Mouse (Mus musculus) heart, embryonic 10.5 days (tissue): Measurements from ENCODE around the gene Rack1. TPM values are rescaled to one million over a fixed set of nuclear protein-coding genes. Genes with fewer than 3 reads are reported as not detected.
A peak's percentile ranks its signal among the peaks of the same experiment; 100 is the strongest.

Experiments
- DNase-seq: peaks from one replicate; pipeline ENCODE4 v3.0.0-alpha.2; 2017; ENCODE audit warnings: low spot score
- H3K27ac ChIP-seq: fragments of 300-500 bp; sonication (generic); 2 replicates; pipeline ENCODE4 v1.5.1; 2016; ENCODE audit warnings: mild to moderate bottlenecking
- H3K27me3 ChIP-seq: fragments of 300-500 bp; sonication (generic); 2 replicates; pipeline ENCODE4 v1.6.1; 2016; ENCODE audit warnings: mild to moderate bottlenecking; ENCODE audit not compliant: poor library complexity, insufficient read depth, severe bottlenecking
- H3K36me3 ChIP-seq: fragments of 300-500 bp; sonication (generic); 2 replicates; pipeline ENCODE4 v1.6.1; 2016; ENCODE audit warnings: mild to moderate bottlenecking, moderate library complexity
- H3K4me1 ChIP-seq: fragments of 300-500 bp; sonication (generic); 2 replicates; pipeline ENCODE4 v1.6.1; 2016; ENCODE audit warnings: mild to moderate bottlenecking
- H3K4me3 ChIP-seq: fragments of 300-500 bp; sonication (generic); 2 replicates; pipeline ENCODE4 v1.5.1; 2016; ENCODE audit warnings: mild to moderate bottlenecking, moderate library complexity
- H3K9me3 ChIP-seq: fragments of 300-500 bp; sonication (generic); 2 replicates; pipeline ENCODE4 v1.6.1; 2016; ENCODE audit warnings: mild to moderate bottlenecking, moderate library complexity
- WGBS: fragments of 180-500 bp; shearing (Covaris S2); methylation state at CpG from one replicate; pipeline ENCODE4 v1.1.7; 2016; 5-methylcytosine and 5-hydroxymethylcytosine counted together
- polyA plus RNA-seq: library from polyadenylated mRNA; unstranded; fragments of >200 nt; fragmentation: Nextera tagmentation; extraction: Ambion mirVana; gene quantifications from 2 replicates; pipeline ENCODE4 v1.2.1, GENCODE M21; 2016

The Rack1 gene
- polyA plus RNA-seq, 1 experiment from 2014 or later: 712 TPM

DNA sequence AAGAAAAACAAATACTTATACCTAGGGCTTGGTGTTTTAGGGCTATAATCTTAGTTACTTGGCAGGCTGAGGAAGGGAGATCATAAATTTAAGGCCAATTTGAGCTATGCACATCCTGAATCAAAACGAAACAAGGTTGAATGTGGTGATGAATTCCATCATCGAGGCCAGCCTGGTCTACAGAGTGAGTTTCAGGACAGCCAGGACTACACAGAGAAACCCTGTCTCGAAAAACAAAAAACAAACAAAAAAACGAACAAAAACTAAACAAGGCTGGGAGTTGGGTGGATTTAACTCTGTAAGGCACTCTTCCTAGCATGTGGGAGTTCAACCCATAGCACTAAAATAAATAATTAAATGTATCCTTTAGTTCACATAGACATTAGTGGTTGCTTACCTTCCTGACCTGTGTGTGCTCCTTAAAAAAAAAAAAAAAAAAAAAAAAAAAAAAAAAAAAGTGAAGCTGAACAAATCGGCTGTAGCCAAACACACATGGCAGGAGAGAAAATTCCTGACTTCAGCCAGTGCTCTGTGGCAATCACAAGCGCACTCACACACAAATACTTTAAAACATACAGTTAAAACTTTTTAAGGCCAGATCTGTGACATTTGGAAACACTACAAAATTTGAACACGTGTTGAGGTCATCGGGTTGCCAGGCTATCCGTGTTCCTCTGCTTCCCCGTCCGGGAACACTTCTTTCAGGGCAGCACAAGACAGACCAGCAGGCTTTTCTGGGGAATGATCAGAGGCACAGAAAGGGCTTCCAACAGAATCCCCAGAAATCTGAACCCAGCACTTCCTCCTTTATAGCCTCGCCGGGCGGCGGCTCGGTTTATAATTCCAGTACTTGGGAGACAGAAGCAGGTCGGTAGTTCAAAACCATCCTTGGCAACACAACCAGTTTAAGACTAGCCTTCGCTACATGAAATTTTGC is 880 bp upstream of the Rack1 start:
- H3K27me3 ChIP-seq: no peaks in the 10 kb centered on the region

DNA sequence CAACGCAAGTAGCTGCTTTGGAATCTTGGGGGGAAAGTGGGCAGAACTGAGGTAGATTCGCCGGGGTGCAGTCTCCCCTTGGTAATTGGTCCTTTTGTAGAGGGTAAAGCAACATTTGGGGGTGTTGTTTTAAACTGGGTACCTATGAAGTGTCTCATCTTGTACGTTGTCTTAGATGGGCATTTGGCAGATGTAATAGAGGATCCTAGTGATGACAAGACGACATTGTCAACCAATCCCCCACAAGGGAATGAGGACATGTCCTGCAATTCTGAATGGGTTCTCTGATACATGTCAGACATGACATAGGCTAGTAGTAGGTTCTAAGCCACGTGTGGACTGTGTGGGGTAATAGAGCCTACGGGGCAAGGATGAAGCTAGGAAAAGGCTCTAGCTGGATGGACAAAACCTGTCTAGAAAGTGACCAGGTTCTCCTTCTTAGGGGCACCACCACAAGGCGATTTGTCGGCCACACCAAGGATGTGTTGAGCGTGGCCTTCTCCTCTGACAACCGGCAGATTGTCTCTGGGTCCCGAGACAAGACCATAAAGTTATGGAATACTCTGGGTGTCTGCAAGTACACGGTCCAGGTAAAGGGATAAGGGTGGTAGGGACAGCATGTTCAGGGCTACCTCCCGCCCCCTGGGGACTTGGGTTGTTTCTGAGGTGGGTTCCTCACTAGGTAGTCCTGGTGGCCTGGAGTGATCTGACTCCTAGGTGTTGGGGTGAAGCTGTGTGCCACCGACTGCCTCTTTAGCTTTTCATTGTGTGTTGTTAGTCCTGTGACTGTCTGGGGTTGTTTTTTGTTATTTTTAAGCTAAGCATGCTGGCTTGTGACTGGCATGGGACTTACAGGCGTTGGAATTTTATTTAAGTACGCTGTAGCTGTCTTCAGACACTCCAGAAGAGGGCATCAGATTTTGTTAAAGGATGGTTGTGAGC is 2.0 kb downstream of the Rack1 start:
- H3K9me3 ChIP-seq: no peaks in the 10 kb centered on the region
- WGBS: 71% methylated on average over 17 of the region's 17 CpGs
- peak overlapping the region; percentile 93; the same call in 1 of the 2 replicates for H3K27ac ChIP-seq
- no peak for DNase-seq
- H3K36me3 ChIP-seq: peaks cover 58% of the 10 kb centered on the region
- H3K4me1 ChIP-seq: peaks cover 29% of the 10 kb centered on the region
- peak overlapping the region; percentile 73 for H3K4me3 ChIP-seq
- no peaks in the 10 kb centered on the region for H3K27me3 ChIP-seq

More for the DNA sequence above, 880 bp upstream of the Rack1 start:
- no peaks in the 10 kb centered on the region for H3K9me3 ChIP-seq
- peak overlapping the region; percentile 73 for H3K4me3 ChIP-seq
- DNase-seq: no peak
- peaks cover 31% of the 10 kb centered on the region for H3K4me1 ChIP-seq
- H3K27ac ChIP-seq: peak overlapping the region; percentile 93
- 10% methylated on average over 18 of the region's 18 CpGs for WGBS
- H3K36me3 ChIP-seq: peaks cover 30% of the 10 kb centered on the region

DNA sequence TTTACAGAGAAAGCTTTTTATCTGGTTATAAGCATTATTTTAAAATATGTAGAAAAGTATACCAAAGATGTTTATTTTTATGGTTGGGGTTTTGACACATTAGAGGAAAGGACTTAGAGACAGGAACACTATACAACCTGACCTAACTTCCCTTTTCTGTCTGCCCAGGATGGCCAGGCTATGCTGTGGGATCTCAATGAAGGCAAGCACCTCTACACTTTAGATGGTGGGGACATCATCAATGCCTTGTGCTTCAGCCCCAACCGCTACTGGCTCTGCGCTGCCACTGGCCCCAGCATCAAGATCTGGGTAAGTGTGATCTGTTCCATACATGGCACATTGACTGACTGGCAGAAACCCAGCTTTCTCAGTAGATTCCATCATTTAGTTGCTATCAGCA is 3.9 kb downstream of the Rack1 start:
- WGBS: 94% methylated on average over 2 of the region's 2 CpGs
- DNase-seq: no peak
- Histone ChIP-seq H3K36me3 (peaks cover 76% of the 10 kb centered on the region), H3K4me3 (no peak overlapping the region), H3K27me3 (no peaks in the 10 kb centered on the region), H3K4me1 (peaks cover 18% of the 10 kb centered on the region), H3K9me3 (no peaks in the 10 kb centered on the region), H3K27ac (no peak overlapping the region)

DNA sequence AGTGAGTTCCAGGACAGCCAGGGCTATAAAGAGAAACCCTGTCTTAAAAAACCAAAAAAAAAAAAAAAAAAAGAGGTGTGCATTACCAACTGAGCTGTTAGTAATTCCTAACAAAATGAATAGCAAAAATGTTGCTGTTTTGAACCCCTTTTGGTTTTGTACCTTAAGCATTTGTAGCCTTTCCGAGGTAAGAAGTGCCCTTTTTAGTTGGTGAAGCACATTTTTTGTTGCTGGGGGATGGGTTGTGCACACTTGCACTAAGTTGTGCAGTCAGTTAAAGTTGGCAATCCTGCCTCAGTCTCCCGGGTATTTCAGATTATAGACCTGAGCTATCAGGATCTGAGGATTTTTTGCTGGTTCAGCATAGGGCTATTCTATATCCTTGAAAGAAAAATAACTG is 4.8 kb downstream of the Rack1 start:
- Histone ChIP-seq H3K4me3 (no peak overlapping the region), H3K9me3 (no peaks in the 10 kb centered on the region), H3K27me3 (no peaks in the 10 kb centered on the region), H3K36me3 (peaks cover 85% of the 10 kb centered on the region), H3K27ac (no peak overlapping the region), H3K4me1 (peaks cover 18% of the 10 kb centered on the region)
- no peak for DNase-seq
- 87% methylated on average over 2 of the region's 2 CpGs for WGBS

DNA sequence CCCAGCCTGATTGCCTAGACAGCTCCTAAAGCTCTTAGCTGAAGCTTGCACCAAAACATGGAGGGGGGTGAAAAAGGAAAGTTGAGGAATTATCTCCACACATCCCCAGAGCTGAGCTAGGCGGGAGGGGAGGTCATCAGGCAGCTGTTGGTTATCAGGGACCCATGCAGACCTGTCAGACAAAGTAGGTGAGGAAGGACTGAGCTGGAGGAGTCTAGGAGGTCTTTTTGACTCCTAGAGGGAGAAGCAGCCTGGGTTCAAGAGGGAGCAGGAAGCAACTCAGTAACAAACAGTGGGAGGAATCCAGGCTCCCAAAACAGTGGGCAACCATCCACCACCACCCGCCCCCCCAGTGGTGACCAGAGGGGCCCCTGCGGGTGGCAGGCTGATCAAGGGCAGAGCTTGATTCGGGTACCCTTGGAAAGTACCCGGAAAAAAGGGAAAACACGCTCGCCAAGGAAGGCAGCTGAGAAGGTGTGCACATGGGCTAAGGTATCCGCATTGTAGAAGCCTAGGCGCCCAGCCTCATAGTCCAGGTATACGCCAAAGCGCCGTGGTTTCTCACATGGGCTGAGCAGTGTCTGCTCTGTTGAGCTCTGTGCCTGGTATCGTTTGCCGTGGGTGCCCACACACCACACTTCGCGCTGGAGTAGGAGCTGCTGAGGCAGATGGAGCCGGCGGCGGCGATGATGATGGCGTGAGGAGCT is 6.9 kb downstream of the Rack1 start:
- DNase-seq: no peak
- WGBS: 61% methylated on average over 21 of the region's 21 CpGs
- Histone ChIP-seq H3K9me3 (no peaks in the 10 kb centered on the region), H3K27ac (no peak overlapping the region), H3K4me3 (no peak overlapping the region), H3K36me3 (peaks cover 98% of the 10 kb centered on the region), H3K27me3 (no peaks in the 10 kb centered on the region), H3K4me1 (peaks cover 11% of the 10 kb centered on the region)

DNA sequence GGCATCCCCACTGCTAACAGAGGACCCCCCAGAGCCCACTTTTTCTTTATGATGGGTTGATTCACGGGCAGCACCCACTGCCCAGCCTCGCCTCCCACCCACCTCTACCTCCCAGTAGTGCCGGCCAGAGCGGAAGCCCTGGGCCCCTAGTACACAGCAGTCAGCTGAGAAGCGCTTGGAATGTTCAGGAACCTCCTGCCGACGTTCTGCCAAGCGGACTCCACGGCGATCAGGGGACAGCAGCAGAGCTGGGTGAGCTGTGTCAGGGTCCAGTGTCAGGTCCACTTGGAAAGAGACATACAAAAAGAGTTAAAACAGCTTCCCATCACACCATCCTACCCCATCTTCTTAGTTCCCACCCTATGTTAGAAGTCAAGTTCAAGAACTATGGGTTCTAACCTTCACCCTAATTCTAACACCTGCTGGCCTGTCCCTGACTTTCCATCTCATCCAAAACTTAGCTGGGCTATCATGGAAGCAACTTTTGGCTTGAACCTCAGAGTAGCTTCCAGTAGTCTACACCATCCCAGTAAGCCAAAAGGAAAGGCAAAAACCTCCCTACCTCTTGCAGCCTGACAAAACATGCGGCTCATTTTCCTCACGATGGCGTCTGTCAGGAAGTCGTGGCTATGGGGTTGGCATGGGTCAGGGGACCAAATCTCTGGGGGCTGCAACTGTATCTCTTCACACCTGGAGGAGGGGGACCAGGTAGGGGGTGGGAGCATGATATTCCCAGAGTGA is 7.6 kb downstream of the Rack1 start:
- H3K36me3 ChIP-seq: peaks cover 97% of the 10 kb centered on the region
- DNase-seq: no peak
- H3K4me3 ChIP-seq: no peak overlapping the region
- no peak overlapping the region for H3K27ac ChIP-seq
- no peaks in the 10 kb centered on the region for H3K27me3 ChIP-seq
- 71% methylated on average over 14 of the region's 14 CpGs for WGBS
- peaks cover 6% of the 10 kb centered on the region; the same call in 1 of the 2 replicates for H3K4me1 ChIP-seq
- no peaks in the 10 kb centered on the region for H3K9me3 ChIP-seq

DNA sequence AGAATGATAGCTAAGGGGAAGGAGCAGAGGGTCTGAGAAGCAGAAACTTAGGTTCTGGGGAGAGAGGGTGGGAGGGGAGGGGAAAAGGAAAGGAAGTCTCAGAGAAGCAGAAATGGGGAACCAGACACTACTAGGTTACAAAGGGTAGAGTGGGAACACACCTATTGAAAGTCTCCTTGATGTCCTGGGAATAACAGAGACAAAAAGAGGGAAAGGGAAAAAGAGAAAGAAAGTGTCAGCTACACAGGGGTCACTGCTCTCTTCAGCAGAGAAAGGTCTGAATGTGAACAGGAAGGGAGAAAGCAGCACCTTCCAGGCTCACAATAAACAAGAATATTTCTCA is 8.1 kb downstream of the Rack1 start:
- Histone ChIP-seq H3K27ac (no peak overlapping the region), H3K27me3 (no peaks in the 10 kb centered on the region), H3K36me3 (peaks cover 96% of the 10 kb centered on the region)

DNA sequence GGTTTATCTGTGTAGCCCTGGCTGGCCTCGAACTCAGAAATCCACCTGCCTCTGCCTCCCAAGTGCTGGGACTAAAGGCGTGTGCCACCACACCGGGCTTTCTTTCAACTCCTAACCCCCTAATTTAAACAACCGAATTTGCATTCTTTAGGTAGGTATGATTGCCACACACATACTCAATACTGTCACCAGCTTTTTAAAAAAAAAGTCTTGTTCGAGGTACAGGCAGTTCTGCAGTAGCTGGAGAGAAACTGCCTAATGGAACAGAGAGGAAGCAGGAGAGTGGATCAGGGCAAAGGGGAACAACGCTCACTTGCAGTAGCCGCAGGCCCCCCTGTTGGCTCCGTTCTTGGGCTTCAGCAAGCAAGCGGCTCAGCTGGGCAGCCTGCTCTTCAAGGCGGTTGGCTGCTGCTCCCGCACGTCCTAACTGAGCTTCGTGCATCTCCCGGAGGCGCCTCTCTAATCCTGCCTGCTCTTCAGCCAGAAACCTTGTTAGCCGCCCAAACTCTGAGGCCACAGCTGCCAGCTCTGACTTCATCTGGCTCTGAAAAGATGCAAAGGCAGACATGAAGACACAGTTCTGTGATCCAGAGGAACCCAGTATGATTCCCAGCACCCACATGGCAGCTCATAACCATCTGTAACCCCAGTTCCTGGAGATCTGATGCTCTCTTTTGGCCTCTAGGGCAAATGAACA is 8.8 kb downstream of the Rack1 start:
- no peak for DNase-seq
- Histone ChIP-seq H3K27ac (no peak overlapping the region), H3K36me3 (peaks cover 92% of the 10 kb centered on the region)

More for the DNA sequence above, 8.1 kb downstream of the Rack1 start:
- H3K9me3 ChIP-seq: no peaks in the 10 kb centered on the region
- H3K4me3 ChIP-seq: no peak overlapping the region
- no peak for DNase-seq
- peaks cover 6% of the 10 kb centered on the region; the same call in 1 of the 2 replicates for H3K4me1 ChIP-seq

DNA sequence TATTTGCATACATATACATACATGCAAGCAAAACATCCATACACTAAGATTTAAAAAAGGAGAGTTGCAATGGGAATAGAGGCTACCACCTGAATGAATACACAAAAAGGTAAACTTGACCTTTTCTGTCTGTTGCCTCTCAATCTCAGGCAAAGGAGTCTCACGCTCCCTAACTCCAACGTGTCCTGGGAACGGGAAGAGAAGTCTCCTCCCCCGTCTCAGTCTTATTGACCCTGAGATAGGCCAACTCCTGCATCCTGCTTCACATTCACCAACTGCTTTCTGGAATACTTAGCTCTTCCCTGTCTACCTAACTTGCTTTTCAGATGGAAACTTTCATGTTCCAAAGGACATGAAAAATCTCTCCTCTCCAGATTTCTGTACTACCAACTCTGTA is 9.3 kb downstream of the Rack1 start:
- DNase-seq: no peak
- no peak overlapping the region for H3K27ac ChIP-seq
- peaks cover 88% of the 10 kb centered on the region for H3K36me3 ChIP-seq
- no peak overlapping the region for H3K4me3 ChIP-seq
- WGBS: 54% methylated on average over 4 of the region's 4 CpGs
- H3K4me1 ChIP-seq: peaks cover 6% of the 10 kb centered on the region; the same call in 1 of the 2 replicates
- no peaks in the 10 kb centered on the region for H3K9me3 ChIP-seq
- no peaks in the 10 kb centered on the region for H3K27me3 ChIP-seq

More for the DNA sequence above, 8.8 kb downstream of the Rack1 start:
- H3K9me3 ChIP-seq: no peaks in the 10 kb centered on the region
- WGBS: 76% methylated on average over 16 of the region's 16 CpGs
- no peaks in the 10 kb centered on the region for H3K27me3 ChIP-seq
- H3K4me1 ChIP-seq: peaks cover 6% of the 10 kb centered on the region; the same call in 1 of the 2 replicates
- no peak overlapping the region for H3K4me3 ChIP-seq

DNA sequence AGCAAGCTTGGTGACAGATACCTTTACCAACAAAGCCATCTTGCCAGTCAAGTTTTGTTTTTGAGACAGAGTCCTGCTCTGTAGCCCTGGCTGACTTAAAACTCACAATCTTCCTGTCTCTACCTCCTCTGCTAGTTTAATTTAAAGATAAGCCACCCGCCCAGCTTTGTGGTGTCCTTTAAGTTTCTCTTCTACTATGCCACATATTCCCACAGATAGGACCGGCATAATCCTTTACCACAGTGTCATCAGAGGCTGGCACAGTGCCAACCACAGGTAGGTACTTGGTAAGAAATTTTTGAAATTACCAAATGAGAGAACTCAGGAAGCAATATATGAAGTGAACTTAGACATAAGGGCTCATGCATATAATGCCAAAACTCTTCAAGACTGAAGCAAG is 10.0 kb downstream of the Rack1 start:
- 86% methylated on average over 2 of the region's 2 CpGs for WGBS
- DNase-seq: no peak

DNA sequence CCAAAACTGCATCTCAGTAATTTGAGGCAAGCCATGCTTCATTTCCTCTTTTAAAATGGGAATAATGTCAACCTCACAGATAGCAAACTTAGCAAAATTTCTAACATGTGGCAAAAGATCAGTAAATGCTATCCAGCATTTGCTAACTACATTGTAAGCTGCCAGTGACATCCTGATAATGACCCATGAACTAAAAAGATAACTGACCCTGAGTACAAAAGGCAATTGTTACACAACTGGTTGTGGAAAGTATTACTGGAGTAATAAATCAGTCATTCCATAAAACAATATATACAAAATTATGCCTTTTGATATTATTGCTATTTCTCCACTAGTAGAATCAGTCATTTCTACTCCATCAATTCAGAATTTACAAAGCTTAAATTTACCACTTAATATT is 13.7 kb downstream of the Rack1 start:
- Histone ChIP-seq H3K36me3 (peaks cover 58% of the 10 kb centered on the region), H3K27me3 (no peaks in the 10 kb centered on the region), H3K4me1 (peaks cover 15% of the 10 kb centered on the region), H3K27ac (no peak overlapping the region), H3K4me3 (no peak overlapping the region), H3K9me3 (no peaks in the 10 kb centered on the region)
- no peak for DNase-seq

More for the DNA sequence above, 10.0 kb downstream of the Rack1 start:
- Histone ChIP-seq H3K4me3 (no peak overlapping the region), H3K9me3 (no peaks in the 10 kb centered on the region), H3K27ac (no peak overlapping the region), H3K27me3 (no peaks in the 10 kb centered on the region), H3K4me1 (peaks cover 8% of the 10 kb centered on the region; the same call in 1 of the 2 replicates), H3K36me3 (peaks cover 87% of the 10 kb centered on the region)
